Mouse (Mus musculus) embryo, embryonic 10 days (tissue): ENCODE results near the gene Mef2c.
A peak's percentile ranks its signal among the peaks of the same experiment; 100 is the strongest.

ENCODE experiments used
- DNase-seq: peaks from one replicate; pipeline ENCODE4 v3.0.0-alpha.2; 2015; ENCODE audit warnings: low spot score

The Mef2c gene

GRCm38 (mm10) chr13:83662089-83662551 is 158.3 kb downstream of the Mef2c start:
- DNase-seq = peak; percentile 33

GRCm38 (mm10) chr13:83666179-83666578 is 162.3 kb downstream of the Mef2c start:
- DNase-seq = no peak

GRCm38 (mm10) chr13:83667051-83667450 is 163.2 kb downstream of the Mef2c start:
- no peak for DNase-seq

- DNase-seq = no peak
Measured at GRCm38 (mm10) chr13:83707611-83708010, 203.8 kb downstream of the Mef2c start.

GRCm38 (mm10) chr13:83712778-83713380 is 209.0 kb downstream of the Mef2c start:
- peak; percentile 4 for DNase-seq

GRCm38 (mm10) chr13:83713661-83714291 is 209.9 kb downstream of the Mef2c start:
- peak; percentile 15 for DNase-seq

GRCm38 (mm10) chr13:83714466-83715307 is 210.9 kb downstream of the Mef2c start:
- peak; percentile 90 for DNase-seq

GRCm38 (mm10) chr13:83715308-83715785 is 211.5 kb downstream of the Mef2c start:
- peak; percentile 30 for DNase-seq

GRCm38 (mm10) chr13:83715971-83716615 is 212.3 kb downstream of the Mef2c start:
- DNase-seq = peak; percentile 29
